Mouse (Mus musculus): ENCODE results near the gene Olfr221.

DNA sequence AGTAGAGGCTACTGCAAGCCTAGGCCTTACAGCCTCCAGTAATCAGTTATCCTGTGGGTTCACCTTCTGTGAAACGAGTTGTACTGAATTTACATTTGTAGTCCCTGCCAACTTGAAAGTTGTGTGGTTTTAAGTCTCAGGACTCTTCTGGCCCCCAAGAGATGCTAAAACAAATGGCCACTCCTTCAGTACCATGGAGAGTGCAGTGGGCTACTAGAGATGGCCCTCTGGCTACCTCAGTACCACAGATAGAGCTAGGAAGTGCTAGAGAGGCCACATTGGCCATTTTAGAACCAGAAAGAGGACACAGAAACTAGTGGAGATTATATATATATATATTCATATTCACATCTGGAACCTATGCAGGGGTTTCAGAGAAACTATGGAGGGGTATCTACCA is 30.6 kb downstream of the Olfr221 start:
- TF ChIP-seq CTCF (IDR thresholded peaks at IDR 0.05; ENCODE audit: insufficient read depth, low read depth, low read length) (no peak), POLR2A (IDR thresholded peaks at IDR 0.05; ENCODE audit: insufficient read depth, low read depth, low read length) (no peak)

All from olfactory bulb, adult 2 months (tissue).